Mouse (Mus musculus) cerebellum, adult 18-20 months (tissue): ENCODE results near the gene Ifitm3.
"Not testable (repeated sequence)": the region's sequence is repeated elsewhere in the genome, so short reads cannot be mapped to it uniquely, and the experiment has no call there.

Experiments
- DNase-seq, 2 experiments: peaks; one replicate each; pipeline ENCODE4 v3.0.0; 2021

The Ifitm3 gene

DNA sequence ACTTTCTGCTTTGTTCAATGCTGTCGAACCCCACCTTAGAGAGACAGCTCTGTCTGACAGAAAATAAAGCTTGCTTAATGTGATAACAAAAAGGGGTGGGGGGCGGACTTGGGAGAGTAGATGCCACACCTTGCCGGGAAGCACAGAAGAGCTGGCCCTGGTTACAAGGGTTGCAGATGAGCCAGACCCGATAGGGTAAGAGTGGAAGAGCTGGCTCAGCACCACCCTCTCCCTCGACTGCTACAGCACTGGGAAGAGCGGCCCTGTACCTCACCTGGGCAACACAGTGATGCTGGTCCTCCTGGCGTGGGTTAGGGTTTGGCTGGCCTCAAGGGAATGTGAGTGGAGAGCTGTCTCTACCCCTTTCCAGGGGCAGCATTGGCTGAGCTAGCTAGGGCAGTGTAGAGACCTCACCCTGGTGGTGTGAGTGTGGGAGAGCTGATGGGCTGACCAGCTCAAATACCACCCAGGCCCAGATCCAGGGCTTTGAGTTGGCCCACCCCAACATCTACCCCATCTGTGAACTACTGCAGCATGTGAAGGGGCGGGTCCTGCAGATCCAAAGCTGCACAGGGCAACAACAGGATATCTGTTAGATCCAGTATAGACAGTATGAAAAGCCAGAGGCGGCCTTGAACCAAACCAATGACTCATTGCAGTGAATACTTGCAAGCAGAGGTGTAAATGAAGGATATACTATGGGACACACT, 22.0 kb upstream of the Ifitm3 start:
- no peak for DNase-seq

GRCm38 (mm10) chr7:141030390-141030789, 19.8 kb upstream of the Ifitm3 start:
- DNase-seq: no peak

GRCm38 (mm10) chr7:141028831-141029230, 18.3 kb upstream of the Ifitm3 start, which contains the start of gene Gm17387:
Gene Gm17387, plus strand, starts transcription at chr7:141029131.
- no peak for DNase-seq

- DNase-seq: no peak
Measured at GRCm38 (mm10) chr7:141026740-141027098, 16.1 kb upstream of the Ifitm3 start.

GRCm38 (mm10) chr7:141026097-141026739, 15.6 kb upstream of the Ifitm3 start:
- DNase-seq: no peak

GRCm38 (mm10) chr7:141024865-141025838, 14.6 kb upstream of the Ifitm3 start:
- DNase-seq: no peak

DNA sequence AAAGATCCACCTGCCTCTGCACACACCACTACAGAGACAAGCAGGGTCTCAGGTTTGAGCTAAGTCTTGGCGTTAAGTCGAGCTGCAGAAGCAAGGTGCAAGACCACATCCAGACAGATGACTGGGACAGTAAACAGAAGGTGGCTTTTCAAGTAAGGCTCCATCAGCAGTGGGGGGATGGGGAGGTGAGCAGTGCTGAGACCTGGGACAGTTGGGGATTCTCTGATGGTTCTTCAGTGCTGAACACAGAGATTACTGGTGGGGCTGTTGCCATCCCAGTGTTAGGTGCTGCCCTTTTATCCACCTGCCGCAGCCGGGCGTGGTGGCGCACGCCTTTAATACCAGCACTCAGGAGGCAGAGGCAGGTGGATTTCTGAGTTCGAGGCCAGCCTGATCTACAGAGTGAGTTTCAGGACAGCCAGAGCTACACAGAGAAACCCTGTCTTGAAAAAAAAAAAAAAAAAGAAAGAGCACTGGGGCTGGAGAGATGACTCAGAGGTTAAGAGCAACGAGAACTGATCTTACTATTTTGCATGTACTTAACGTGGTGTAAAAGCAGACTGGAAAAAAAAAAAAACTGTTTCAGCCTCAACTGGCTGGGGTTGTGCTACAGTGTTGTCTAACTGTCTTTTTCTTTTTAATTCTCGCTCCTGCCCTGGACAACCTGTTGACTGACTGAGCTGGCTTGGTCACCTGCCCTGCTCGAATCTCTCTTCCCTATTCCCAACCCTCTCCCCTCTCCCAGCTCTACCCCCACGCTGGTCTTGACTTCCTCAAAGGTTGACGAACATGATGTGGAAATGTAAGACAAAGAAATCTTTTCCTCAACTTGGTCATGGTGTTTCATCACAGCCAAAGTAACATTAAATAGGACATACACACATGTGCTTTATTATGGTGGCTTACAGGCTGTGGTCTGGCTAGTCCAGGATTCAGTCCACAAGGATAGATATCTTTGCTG, 11.2 kb upstream of the Ifitm3 start:
- no peak for DNase-seq

- DNase-seq: no peak
Measured at GRCm38 (mm10) chr7:141019028-141019427, 8.5 kb upstream of the Ifitm3 start.

DNA sequence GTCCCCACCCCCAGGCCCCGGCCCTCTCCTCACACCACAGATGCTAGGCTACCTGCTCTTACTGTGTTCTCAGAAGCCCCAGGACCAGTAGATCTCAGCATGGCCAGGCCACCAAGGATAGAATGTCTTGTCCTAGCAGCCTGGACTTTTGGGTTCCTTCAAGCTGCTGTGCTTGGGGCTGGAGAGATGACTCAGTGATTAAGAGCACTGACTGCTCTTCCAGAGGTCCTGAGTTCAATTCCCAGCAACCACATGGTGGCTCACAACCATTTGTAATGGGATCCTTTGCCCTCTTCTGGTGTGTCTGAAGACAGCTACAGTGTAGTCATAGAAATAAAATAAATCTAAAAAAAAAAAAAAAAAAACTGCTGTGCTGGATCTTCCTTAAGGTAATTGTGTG, 7.3 kb upstream of the Ifitm3 start, which contains the start of gene Ifitm6:
TSS of gene Ifitm6 (minus strand) at position 101 of the 400 bp plus-strand sequence.
- DNase-seq: not testable (repeated sequence)

GRCm38 (mm10) chr7:141016707-141017697, 6.4 kb upstream of the Ifitm3 start:
- no peak for DNase-seq

GRCm38 (mm10) chr7:141011238-141011770, 734 bp upstream of the Ifitm3 start:
- no peak for DNase-seq

- no peak for DNase-seq
Measured at GRCm38 (mm10) chr7:141009665-141010064, 905 bp downstream of the Ifitm3 start.

- DNase-seq: peak; percentile 53 to 63
Measured at GRCm38 (mm10) chr7:141008938-141009660, 1.5 kb downstream of the Ifitm3 start.

DNA sequence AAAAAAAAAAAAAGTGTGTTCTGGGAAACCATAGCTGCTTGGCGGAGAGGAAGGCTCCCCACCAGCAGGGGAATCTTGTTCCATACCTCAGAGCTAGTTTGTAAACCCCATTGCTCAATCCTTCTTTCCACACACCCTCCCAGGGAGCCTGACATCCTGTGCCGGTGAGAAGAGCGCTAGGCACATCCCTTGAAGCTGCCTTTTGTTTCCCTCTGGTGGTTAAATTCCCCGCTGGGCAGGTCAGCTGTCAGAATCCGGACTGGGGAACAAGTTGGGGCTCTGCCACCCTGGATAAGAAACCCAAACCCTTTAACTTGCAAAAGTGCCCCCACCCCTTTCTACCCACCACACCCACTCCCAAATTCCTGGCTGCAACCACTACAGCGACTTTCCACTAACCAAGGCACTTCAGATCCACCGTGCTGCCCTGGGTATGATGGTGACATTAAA, 2.2 kb downstream of the Ifitm3 start:
- DNase-seq: peak; percentile 4 to 6

DNA sequence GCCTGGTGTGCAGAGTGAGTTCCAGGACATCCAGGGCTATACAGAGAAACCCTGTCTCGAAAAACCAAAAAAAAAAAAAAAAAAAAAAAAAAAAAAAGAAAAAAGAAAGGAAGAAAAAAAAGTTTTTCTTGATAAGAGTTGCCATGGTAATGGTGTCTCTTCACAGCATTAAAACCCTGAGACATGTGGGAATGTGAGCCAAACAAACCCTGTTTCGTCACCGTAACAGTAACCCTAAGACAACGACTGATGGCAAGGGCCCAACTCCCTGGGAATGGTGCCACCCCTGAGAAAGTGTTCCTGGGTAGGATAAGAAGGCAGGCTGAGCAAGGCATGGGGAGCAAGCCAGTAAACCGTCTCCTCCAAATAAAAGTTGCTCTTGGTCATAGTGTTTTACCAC, 3.7 kb downstream of the Ifitm3 start:
- DNase-seq: no peak

DNA sequence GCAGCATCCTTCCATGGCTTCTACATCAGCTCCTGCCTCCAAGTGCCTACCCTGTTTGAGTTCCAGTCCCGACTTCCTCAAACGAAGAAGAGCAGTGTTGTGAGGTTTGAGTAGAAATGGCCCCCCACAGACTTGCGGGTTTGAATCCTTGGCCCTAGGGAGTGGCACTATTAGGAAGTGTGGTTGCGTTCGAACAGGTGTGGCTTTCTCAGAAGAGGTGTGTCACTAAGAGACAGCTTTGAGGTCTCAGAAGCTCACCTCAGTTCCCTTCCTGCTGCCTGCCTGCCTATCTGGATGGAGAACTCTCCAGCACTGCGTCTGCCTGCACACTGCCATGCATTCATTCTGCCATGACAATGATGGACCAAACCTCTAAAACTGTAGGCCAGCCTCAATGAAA, 4.1 kb downstream of the Ifitm3 start:
- no peak for DNase-seq

- DNase-seq: no peak
Measured at GRCm38 (mm10) chr7:141003248-141004010, 7.1 kb downstream of the Ifitm3 start.

- no peak for DNase-seq
Measured at GRCm38 (mm10) chr7:141000881-141001708, 9.5 kb downstream of the Ifitm3 start.
